Mouse (Mus musculus): ENCODE results near the gene Prmt8. TPM values are rescaled to one million over a fixed set of nuclear protein-coding genes. Genes with fewer than 3 reads are reported as not detected.

Prmt8 gene
- total RNA-seq, 4 experiments from 2014 or later: 75.8 to 85.0 (median 76.6) TPM

GRCm38 (mm10) chr6:127740711-127741110, 28.6 kb downstream of the Prmt8 start:
- no peak for DNase-seq (ENCODE audit: low spot score in 2 of 2)

DNA sequence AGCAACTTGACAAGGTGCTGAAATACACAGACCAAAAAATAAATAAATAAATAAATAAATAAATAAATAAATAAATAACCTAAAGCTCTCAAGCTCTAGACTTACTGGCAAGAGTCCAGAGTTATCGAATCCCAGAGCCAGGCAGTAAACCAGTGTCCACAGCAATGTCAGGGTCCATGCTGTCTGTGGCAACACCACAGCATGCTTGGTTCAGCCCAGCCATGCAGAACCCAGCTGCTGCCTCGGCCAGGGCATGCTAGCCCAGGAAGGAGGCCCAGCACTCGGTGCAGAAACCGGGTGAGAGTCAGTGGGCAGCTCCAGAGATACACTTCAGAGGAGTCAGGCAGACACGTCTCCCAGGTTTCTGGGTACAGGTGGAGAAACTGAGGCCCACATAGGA, 29.4 kb downstream of the Prmt8 start:
- no peak for DNase-seq (ENCODE audit: low spot score in 2 of 2)

DNA sequence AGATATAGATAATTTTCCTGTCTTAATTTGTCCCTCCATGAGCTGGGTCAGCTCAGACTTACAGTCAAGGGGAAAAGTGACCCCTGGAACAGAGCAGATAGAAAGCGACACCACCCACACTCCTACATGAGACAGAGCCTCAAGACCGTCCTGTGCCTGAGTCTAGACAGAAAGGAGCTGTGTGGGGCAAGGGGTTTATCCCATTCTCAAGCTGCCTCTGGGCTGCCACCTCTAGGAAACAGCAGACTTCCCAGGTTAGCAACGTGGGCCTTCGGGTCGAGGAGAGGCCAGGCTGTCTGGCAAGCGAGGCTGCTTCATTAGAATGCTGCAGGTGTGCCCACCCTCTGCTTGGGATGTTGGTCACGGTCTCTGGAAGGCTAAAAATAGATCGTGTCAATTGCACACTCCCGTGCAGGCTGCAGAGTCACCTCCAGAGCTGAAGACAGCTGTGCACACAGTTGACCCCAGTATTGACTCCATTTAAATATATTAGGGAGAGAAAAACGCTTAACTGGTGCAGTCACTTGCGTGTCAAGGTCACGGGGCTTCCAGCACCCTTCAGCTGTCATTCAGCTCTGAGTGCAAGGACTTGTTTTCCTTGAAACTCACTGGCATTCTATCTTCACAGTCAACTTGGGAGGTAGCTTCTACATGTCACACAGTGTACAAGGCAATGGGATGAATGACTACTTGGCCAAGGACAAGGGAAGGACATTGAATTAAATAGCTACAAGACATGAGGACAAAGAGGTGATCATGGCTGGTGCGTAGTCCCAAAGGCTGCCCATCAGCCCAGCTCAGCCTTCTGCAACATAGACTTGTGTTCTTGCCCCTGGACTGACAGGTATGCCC, 33.9 kb downstream of the Prmt8 start:
- no peak for DNase-seq (ENCODE audit: low spot score in 2 of 2)

DNA sequence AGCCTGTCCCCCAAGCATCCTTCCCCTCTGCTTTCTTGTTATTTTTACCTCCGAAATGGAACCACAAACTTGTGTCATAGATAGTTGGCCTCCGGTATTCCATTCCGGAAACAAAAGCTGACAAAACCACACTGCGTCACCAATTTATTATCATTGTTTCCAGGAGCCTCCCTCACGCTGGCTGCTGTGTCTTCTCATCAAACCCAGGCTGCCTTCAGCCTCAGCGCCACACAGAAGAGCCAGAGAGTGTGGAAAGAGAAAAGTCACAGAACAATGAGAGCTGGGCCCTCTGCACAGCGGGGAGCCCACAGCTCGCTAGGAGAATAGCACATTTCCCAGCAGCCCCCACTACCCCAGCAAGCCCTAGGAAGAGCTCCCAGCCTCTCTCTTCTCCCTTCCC, 46.1 kb downstream of the Prmt8 start:
- no peak for DNase-seq (ENCODE audit: low spot score in 2 of 2)

DNA sequence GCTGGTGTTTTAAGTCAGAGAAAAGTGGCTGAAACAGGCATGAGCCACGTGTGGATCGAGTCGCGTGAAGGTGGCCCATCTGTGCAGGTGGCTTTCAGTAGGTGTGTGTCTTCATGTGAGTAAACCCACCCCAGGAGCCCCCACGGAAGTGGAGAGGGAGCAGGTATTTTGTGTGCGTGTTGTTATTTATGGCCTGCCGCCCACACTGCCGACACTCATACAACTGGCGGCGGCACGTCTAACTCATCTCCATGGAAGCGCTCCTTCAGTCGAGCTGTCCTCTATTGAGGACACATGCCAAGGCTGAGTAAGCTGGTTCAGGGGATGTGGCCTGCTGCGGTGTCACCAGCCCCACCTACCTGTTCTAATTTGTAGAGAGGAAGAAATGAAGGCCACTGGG, 49.4 kb downstream of the Prmt8 start:
- peak in 1 of 2 experiments; percentile 65 for DNase-seq (ENCODE audit: low spot score in 2 of 2)

DNA sequence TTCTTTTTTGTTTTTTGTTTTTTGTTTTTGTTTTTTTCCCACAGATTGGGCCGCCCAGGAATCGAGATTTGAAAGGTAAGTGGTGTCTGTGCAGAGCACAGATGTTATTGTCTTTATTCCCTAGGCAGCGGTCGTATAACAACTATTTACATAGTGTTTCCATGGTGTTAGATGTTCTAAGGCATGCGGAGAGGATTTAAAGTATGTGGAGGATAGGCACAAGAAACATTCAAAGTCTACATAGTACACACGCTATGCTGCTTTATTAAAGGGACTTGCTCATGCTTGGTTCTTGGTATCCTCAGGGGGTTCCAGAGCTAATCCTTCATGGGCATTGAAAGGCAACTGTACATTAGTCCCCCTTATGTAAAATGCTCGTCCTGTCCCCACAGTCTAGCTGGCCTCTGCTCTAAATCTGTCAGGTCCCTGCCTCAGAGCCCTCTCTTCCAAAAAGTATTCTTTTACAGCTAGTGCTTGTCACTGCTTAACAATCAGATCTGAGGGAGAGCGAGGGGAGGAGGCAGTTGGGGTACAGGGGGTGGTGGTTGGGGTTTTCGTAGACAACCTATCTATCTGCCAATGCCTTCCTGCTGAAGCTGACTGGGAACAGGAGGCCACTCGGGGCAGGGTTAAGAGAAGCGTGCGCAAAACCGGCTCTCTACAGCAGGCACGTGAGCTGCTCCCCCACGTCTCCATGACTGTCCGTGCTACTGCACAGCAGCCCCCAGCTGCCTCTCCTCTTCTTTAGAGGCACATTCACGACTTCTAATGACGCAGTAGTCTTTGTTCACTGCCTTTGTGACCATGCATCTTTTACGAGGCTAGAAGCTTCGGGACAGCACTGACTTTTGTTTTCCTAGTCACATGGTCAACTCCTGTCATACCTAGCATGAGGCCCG, 51.8 kb downstream of the Prmt8 start:
- no peak for DNase-seq (ENCODE audit: low spot score in 2 of 2)

GRCm38 (mm10) chr6:127715428-127715827, 53.8 kb downstream of the Prmt8 start:
- DNase-seq (ENCODE audit: low spot score in 2 of 2): no peak

DNA sequence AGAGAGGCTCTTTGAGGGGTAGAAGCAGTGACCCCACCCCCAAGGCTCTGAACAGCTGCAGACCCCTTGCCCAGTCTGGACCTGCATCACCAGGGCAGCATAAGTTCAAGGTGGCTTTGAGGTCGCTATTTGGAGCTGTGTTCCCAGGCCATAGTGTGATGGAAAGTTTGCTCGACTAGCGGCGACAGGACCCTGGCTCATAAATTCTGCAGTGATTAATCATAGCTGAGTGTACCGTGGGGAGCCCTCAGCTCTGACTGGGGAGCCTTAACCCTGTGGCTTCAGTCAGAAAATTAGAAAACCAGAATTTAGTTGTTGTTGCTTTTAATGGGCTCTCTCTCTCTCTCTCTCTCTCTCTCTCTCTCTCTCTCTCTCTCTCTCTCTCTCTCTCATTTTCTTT, 54.4 kb downstream of the Prmt8 start:
- no peak for DNase-seq (ENCODE audit: low spot score in 2 of 2)

- DNase-seq (ENCODE audit: low spot score in 2 of 2): no peak
These were observed 61.0 kb downstream of the Prmt8 start for GRCm38 (mm10) chr6:127708218-127708628.

DNA sequence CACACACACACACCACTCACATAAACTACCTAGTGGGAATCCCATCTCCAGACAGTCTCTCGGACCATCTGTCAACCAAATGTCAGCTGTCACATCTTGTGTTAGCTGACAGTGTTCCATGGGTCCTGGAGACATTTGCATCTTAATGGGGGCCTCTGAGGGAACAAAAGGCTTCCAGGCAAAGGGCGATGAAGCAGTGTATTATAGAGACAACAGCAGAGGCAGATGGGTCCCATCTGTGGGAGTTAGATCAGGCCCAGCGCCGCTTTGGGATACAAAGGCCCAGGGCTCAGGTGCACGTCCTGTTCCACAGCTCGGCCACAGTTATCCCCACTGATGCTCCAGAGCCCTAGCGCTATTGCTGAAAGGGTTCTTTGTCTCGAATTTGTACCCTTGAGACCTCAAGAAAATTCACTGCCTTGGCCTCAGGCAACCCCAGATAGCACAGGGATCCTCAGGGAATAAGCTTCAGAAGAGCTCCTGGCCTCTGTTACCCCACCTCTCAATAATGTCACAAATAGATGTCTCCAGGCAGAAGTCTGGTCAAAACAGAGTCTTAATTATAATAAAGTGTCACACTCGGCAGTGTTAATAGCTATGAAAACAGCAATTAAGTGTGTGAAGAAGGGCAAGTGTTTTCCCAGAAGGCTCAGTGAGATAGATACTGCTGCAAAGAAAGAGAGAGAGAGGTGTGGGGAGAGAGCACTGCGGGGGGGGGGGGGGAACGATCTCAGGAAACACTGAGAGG, 68.1 kb downstream of the Prmt8 start:
- DNase-seq (ENCODE audit: low spot score in 2 of 2): no peak

DNA sequence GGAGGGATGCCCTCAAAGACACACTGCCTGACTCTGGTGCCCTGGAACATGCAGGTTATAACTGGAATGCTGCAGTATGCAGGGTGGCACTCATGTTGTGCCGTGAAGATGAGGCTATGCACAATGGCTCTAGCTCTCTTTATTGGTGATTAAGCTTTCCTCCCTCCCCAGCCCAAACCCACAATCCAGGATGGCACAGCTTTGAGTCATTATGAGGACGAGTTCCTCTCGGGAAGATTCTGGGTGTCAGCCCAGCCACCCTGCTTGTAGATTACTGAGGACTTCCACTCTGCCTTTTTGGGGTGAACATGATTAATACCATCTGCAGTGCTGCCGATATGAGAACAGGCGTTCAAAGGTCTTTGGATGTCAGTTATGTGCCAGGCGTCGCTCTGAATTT, 75.6 kb downstream of the Prmt8 start:
- no peak for DNase-seq (ENCODE audit: low spot score in 2 of 2)

- no peak for DNase-seq (ENCODE audit: low spot score in 2 of 2)
These were observed 77.0 kb downstream of the Prmt8 start for GRCm38 (mm10) chr6:127692298-127692697.

DNA sequence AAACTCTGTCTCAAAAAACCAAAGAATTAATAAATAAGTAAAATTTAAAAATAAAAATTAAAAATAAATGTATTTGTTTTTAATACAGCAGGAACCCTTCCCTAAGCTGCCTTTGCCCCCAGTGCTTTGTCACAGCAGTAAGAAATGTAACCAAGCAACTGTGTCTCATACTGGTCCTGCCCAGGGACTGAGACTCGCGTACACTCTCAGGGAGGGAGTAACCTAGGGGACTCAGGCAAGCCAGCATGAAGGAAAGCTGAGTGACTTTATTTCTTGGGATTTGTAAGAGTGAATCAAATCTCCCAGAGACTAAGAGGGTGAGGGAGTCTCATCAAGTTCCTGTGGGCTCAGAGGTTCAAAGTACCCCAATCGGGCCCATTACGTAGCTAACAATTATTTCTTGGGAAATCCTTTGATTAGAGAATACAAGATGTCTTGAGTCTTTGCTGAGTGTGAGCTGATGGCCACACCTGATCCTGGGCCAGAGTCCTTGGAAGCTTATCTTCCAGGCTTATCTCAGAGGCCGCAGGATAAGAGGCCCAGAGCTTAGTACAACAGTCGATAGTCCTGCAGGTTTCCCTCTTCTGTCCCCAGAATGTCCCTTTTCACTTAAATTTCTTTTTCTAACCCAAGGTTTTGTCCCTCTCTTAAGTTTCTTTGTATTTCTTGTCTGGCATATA, 82.0 kb downstream of the Prmt8 start:
- DNase-seq (ENCODE audit: low spot score in 2 of 2): no peak

DNA sequence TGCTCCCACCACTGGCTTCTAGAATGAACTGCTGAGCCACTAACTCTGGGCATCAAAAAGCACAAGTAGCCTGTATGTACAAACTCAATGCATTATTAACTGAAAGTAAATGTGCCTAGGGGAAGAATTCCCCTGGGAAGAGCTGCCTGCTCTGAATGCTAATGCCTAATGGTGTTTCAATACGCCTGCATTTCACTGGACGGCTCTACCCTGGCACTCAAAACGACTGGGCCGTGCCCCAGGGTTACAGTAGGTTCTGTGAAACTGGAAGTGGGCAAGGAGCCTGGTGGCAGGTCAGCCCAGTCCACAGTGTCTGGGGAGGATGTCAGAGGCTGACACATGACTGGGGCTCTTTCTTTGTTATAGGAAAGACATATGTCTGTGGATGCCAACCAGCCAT, 84.3 kb downstream of the Prmt8 start:
- no peak for DNase-seq (ENCODE audit: low spot score in 2 of 2)

DNA sequence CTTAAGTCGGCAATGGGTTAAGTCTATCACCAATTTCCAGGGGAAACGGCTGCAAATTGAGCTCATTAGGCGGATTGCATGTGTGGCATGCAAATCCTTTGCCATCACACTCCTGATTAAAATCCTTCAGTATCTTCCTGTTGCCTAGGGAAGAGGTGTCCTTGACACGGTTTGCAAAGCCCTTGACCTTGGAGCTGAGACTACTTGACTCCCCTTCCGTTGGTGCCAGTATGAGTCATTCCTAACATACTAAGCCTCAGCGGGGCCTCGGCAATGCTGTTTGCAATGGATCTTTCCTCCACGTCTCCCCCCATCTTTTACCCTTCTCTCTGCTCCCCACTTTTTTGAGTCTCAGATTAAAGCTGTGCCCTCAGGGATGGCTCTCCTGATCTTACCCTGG, 85.7 kb downstream of the Prmt8 start:
- DNase-seq (ENCODE audit: low spot score in 2 of 2): no peak

DNA sequence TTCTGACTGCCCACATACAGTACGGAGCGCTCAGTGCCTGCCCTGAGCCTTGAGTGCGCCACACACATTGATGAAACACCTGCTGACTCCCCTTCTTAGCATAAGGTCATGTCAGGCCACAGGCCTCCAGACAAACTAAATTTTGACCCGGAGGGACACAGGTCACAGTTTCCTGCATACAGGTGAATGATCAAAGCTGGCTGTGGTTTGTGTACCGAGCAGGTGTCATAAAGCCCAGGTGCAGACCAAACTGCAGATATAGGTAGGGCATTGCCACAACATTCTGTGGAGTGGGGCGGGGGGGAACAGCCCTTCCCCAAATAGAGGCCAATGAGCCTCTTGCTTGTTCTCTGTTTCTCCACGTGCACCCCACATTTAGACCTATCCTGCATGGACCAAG, 88.5 kb downstream of the Prmt8 start:
- no peak for DNase-seq (ENCODE audit: low spot score in 2 of 2)

GRCm38 (mm10) chr6:127678998-127679397, 90.3 kb downstream of the Prmt8 start:
- no peak for DNase-seq (ENCODE audit: low spot score in 2 of 2)

- no peak for DNase-seq (ENCODE audit: low spot score in 2 of 2)
These were observed 91.0 kb downstream of the Prmt8 start for GRCm38 (mm10) chr6:127678320-127678719.

DNA sequence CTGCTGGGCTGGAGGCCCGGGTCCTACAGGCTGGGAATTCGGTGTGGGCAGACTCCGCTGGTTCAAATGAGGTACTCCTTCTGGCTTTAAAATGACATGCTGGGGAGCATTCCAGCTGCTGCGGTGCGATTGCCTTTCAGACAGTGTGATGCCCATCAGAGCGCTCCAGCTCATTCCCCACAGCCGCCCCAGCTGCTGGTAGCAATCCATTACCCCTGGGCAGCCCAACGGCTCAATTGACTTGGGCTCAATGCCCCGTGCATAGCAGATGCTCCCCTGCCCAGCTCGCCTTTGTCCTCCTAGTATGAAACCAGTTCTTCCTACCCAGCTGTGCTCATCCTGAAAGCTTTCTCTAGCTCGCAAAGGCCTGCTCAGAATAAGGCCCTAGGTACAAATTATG, 92.4 kb downstream of the Prmt8 start:
- DNase-seq (ENCODE audit: low spot score in 2 of 2): no peak

GRCm38 (mm10) chr6:127672071-127672470, 97.2 kb downstream of the Prmt8 start:
- no peak for DNase-seq (ENCODE audit: low spot score in 2 of 2)

DNA sequence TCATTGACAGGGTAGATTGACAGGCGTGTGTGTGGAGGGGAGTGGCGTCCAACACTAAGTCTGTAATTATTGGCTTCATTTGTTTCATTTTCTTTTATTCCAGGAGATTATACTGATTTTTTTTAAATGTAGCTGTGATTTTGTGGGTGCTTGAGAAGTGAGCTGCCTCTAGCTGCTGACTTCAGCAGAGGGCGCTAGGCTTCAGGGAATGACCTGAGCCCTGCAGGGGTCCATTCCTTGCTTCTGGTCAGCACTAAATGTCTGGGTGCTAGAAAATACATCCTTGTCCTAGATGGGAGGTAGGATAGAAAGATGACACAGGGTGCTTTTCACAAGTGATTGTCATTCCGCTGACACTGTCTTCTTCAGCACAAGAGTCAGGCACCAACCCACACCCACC, 99.2 kb downstream of the Prmt8 start:
- DNase-seq (ENCODE audit: low spot score in 2 of 2): no peak
